Mouse (Mus musculus) mesoderm, embryonic 11.5 days (tissue): ENCODE data around the gene Clta.
A peak's percentile ranks its signal among the peaks of the same experiment; 100 is the strongest.

Source experiments
- DNase-seq: peaks from one replicate; pipeline ENCODE4 v3.0.0-alpha.2; 2012; ENCODE audit warnings: low read depth, low spot score

Clta gene

DNA sequence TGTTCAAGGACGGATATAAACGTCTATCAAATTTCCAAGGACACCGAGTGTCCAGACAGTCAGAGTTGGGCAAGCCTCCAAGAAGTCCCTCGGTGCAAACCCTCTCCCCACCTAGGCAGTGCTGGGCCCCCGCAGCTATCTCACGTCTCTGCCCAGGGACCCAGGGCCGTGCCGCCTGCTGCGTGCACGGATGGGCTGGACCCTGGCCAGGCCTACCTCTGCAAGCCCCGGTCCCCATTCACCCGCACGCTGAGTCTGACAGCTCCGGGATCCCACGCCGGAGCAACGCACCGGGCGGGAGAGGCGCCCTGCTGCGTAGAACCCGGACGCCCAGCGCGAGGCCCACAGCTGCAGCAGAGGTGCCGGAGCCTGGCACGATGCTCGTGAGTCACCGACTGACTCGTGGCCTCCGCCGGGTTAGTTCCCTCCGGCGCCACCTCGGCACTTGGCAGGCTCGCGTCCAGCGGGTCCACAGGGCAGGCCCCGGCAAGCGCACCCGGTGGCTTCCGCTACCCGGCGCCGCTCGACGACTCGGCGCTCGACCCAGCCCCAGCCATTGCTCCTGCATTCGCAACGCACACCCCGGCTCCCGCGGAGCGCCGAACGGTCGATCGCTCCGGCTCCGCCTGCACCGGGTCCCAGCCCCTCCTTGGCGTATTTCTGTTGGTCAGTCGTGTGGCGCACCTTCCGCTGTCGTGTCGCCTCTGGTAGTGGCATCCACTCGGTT, 68.1 kb downstream of the Clta start:
- DNase-seq = peak; percentile 93

- no peak for DNase-seq
These were observed 68.7 kb downstream of the Clta start for GRCm38 (mm10) chr4:44072873-44073441.

- DNase-seq = no peak
These were observed 69.5 kb downstream of the Clta start for GRCm38 (mm10) chr4:44073799-44074198.

DNA sequence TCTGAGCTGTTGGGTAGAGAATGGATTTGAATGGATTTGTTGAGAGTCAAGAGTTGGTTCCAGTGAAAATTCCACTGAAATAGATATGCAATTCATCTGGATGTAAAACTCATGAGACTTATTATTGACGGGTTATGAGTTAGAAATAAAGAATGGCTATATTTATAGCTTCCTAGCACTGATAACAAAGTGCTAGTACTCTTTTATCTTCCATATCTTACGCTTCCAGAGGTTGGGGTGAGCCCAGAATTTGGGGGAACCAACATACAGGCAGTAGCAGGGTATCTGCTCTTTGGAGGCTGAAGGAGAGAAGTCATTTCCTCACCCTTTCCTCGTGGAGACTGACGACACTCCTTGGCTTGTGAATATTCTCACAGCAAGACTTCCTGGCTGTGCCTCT, 70.2 kb downstream of the Clta start:
- no peak for DNase-seq

DNA sequence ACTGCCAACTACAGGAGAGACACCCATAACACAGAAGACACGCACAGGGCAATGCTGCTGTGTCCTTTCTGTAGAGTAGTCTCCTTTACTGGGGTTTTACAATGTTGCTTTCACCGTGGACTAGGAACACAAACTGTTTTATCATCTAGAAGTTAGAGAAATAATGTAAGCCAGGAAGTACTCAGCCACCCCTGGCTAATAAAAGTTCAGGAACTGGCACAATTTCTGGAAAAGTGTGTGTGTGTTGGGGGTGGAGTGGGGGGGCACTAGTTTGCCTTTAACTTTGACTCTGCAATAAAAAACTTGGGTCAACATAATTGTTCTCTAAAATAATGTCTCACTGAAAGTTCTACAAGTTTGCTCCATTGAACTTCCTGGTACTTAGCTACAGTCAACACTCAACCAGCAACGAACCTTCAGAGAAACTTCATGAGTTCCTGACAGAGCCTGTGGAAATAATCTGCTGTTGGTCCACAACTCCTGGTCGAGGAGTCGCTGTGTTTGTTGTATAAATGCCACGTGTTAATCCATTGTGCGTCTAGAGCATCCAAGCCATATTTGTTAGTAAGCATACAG, 74.2 kb downstream of the Clta start:
- no peak for DNase-seq
